In genomic region chr9:31454356-31454755, GRCm38 (mm10) we compare ENCODE assay signal across 44 mouse cellular contexts. TPM values are rescaled to one million over a fixed set of nuclear protein-coding genes. Genes with fewer than 3 reads are reported as not detected.
"Had no signal": no experiment of that assay in that cellular context is flagged by ENCODE, and none has a peak within 500 bp of the region (broad histone marks: within the 10 kb centered on the region; RNA-seq: fewer than 3 reads in every experiment).

No protein-coding gene starts in this region.

- H3K9ac ChIP-seq: limb, embryonic 12.5 days; limb, embryonic 13.5 days; limb, embryonic 15.5 days; liver, embryonic 12.5 days; liver, embryonic 13.5 days; liver, embryonic 14.5 days; liver, embryonic 15.5 days; liver, postnatal 0 days; lung, embryonic 14.5 days; lung, embryonic 15.5 days; midbrain, embryonic 12.5 days; midbrain, embryonic 13.5 days; midbrain, embryonic 15.5 days; neural tube, embryonic 12.5 days; neural tube, embryonic 13.5 days had no signal

- H3K36me3 ChIP-seq: limb, embryonic 10.5 days; limb, embryonic 12.5 days; limb, embryonic 13.5 days; limb, embryonic 15.5 days; liver, embryonic 12.5 days; liver, embryonic 13.5 days; liver, embryonic 15.5 days; lung, embryonic 15.5 days; midbrain, embryonic 10.5 days; midbrain, embryonic 12.5 days; midbrain, embryonic 13.5 days; midbrain, embryonic 15.5 days; neural tube, embryonic 12.5 days; neural tube, embryonic 13.5 days had no signal

- H3K9me3 ChIP-seq: limb, embryonic 10.5 days; limb, embryonic 12.5 days; limb, embryonic 13.5 days; limb, embryonic 15.5 days; liver, embryonic 12.5 days; liver, embryonic 13.5 days; liver, embryonic 15.5 days; lung, embryonic 15.5 days; megakaryocyte, embryonic 14.5 days; midbrain, embryonic 10.5 days; midbrain, embryonic 12.5 days; midbrain, embryonic 13.5 days; midbrain, embryonic 15.5 days; neural tube, embryonic 12.5 days; neural tube, embryonic 13.5 days had no signal

- ATAC-seq: liver, embryonic 12.5 days; liver, postnatal 0 days; lung, postnatal 0 days; midbrain, embryonic 13.5 days; midbrain, embryonic 15.5 days; midbrain, embryonic 16.5 days had no signal

- H3K27ac ChIP-seq: limb, embryonic 10.5 days; limb, embryonic 12.5 days; limb, embryonic 13.5 days; limb, embryonic 15.5 days; liver, embryonic 12.5 days; liver, embryonic 13.5 days; liver, embryonic 14.5 days; liver, embryonic 15.5 days; lung, embryonic 15.5 days; macrophage; midbrain, embryonic 10.5 days; midbrain, embryonic 12.5 days; midbrain, embryonic 13.5 days; midbrain, embryonic 15.5 days; neural tube, embryonic 12.5 days; neural tube, embryonic 13.5 days had no signal

- H3K4me3 ChIP-seq: limb, embryonic 10.5 days; limb, embryonic 12.5 days; limb, embryonic 13.5 days; limb, embryonic 15.5 days; liver, embryonic 12.5 days; liver, embryonic 13.5 days; liver, embryonic 15.5 days; lung, embryonic 15.5 days; megakaryocyte, embryonic 14.5 days; midbrain, embryonic 10.5 days; midbrain, embryonic 12.5 days; midbrain, embryonic 13.5 days; midbrain, embryonic 15.5 days; myocyte; neural tube, embryonic 12.5 days; neural tube, embryonic 13.5 days had no signal

- DNase-seq: left cerebral cortex, postnatal 4 days; liver; liver, embryonic 13.5 days; liver, postnatal 0 days; lung, adult 18-20 months; lung, adult 2 months; lung, embryonic 14.5 days; lung, postnatal 10 days; lung, postnatal 14 days; lung, postnatal 36 days; lung, postnatal 4 days; midbrain, embryonic 14.5 days had no signal

- H3K4me1 ChIP-seq: limb, embryonic 15.5 days; liver, embryonic 12.5 days; liver, embryonic 13.5 days; liver, embryonic 15.5 days; lung, embryonic 15.5 days; megakaryocyte, embryonic 14.5 days; midbrain, embryonic 10.5 days; midbrain, embryonic 12.5 days; midbrain, embryonic 13.5 days; midbrain, embryonic 15.5 days; neural tube, embryonic 12.5 days had no signal

- H3K27me3 ChIP-seq: limb, embryonic 12.5 days; limb, embryonic 13.5 days; limb, embryonic 15.5 days; liver, embryonic 12.5 days; liver, embryonic 13.5 days; liver, embryonic 15.5 days; lung, embryonic 15.5 days; midbrain, embryonic 12.5 days; midbrain, embryonic 13.5 days; midbrain, embryonic 15.5 days; neural tube, embryonic 12.5 days; neural tube, embryonic 13.5 days had no signal

- H3K4me2 ChIP-seq: limb, embryonic 12.5 days; limb, embryonic 13.5 days; limb, embryonic 15.5 days; liver, embryonic 11.5 days; liver, embryonic 12.5 days; liver, embryonic 13.5 days; liver, embryonic 15.5 days; lung, embryonic 14.5 days; lung, embryonic 15.5 days; midbrain, embryonic 11.5 days; midbrain, embryonic 12.5 days; midbrain, embryonic 13.5 days; midbrain, embryonic 15.5 days; neural tube, embryonic 12.5 days; neural tube, embryonic 13.5 days had no signal

RNA-seq across cellular contexts. Expression of gene Tmem45b, which starts 9.9 kb away (rescaled TPM):
- total RNA-seq: left cerebral cortex, postnatal 14 days; left cerebral cortex, postnatal 25 days; left cerebral cortex, postnatal 36 days; left cerebral cortex, postnatal 4 days; megakaryocyte progenitor cell, adult 5-6 weeks; megakaryocyte, adult 5-6 weeks; megakaryocyte-erythroid progenitor cell, adult 5-6 weeks; midbrain, postnatal 0 days; monocyte, adult 5-6 weeks had no signal
- polyA plus RNA-seq: limb, embryonic 10.5 days; limb, embryonic 11.5 days; limb, embryonic 12.5 days; limb, embryonic 13.5 days; limb, embryonic 14.5 days; limb, embryonic 15.5 days; liver, embryonic 11.5 days; liver, embryonic 12.5 days; liver, embryonic 13.5 days; liver, embryonic 14.5 days; macrophage; midbrain, embryonic 10.5 days; midbrain, embryonic 12.5 days; myocyte; neural tube, embryonic 11.5 days; neural tube, embryonic 12.5 days had no signal
